Mouse (Mus musculus) C2C12 (cell line): ENCODE data around the gene Cd24a.

ENCODE experiments used
- CTCF ChIP-seq: IDR thresholded peaks from one replicate; pipeline ENCODE4 v1.5.1; 2011; ENCODE audit not compliant: control insufficient read depth, insufficient read depth, insufficient read length
- MAX ChIP-seq: IDR thresholded peaks from one replicate; pipeline ENCODE4 v1.6.1; 2011; ENCODE audit warnings: mild to moderate bottlenecking, control low read depth
- USF1 ChIP-seq: IDR thresholded peaks from one replicate; pipeline ENCODE4 v1.6.1; 2011; ENCODE audit warnings: low read depth, mild to moderate bottlenecking, control low read depth, moderate library complexity

- TF ChIP-seq CTCF, result no peak
- no peak for TF ChIP-seq USF1
- no peak for TF ChIP-seq MAX
Measured at GRCm38 (mm10) chr10:43549411-43549810, 28.7 kb upstream of the Cd24a start.
